Mouse (Mus musculus) kidney, adult 2 months (tissue): ENCODE results near the gene Mafg. TPM values are rescaled to one million over a fixed set of nuclear protein-coding genes. Genes with fewer than 3 reads are reported as not detected.
A peak's percentile ranks its signal among the peaks of the same experiment; 100 is the strongest.

ENCODE experiments used
- DNase-seq: peaks from one replicate; pipeline ENCODE4 v3.0.0; 2021
- H3K27ac ChIP-seq: fragments of 200-500 bp; 2 replicates; pipeline ENCODE4 v1.5.1; 2012; ENCODE audit warnings: low read depth, low read length, control low read depth, inconsistent platforms; ENCODE audit not compliant: insufficient read depth
- H3K27me3 ChIP-seq: fragments of 200-500 bp; replicated peaks from 2 replicates; pipeline ENCODE4 v1.6.1; 2012; ENCODE audit warnings: mild to moderate bottlenecking, moderate library complexity, low read length, inconsistent platforms; ENCODE audit not compliant: control insufficient read depth, insufficient read depth
- H3K36me3 ChIP-seq: fragments of 200-500 bp; 2 replicates; pipeline ENCODE4 v1.6.1; 2012; ENCODE audit warnings: mild to moderate bottlenecking, moderate library complexity, low read length, inconsistent platforms; ENCODE audit not compliant: control insufficient read depth, insufficient read depth
- H3K4me1 ChIP-seq: fragments of 200-500 bp; 2 replicates; pipeline ENCODE4 v1.6.1; 2011; ENCODE audit warnings: low read length; ENCODE audit not compliant: control insufficient read depth, insufficient read depth
- H3K4me3 ChIP-seq: fragments of 200-500 bp; 2 replicates; pipeline ENCODE4 v1.5.1; 2011; ENCODE audit warnings: mild to moderate bottlenecking, low read depth, low read length, control low read depth; ENCODE audit not compliant: insufficient read depth
- CTCF ChIP-seq: fragments of 200-500 bp; conservative IDR thresholded peaks from 2 replicates; pipeline ENCODE4 v1.5.1; 2011; ENCODE audit warnings: low read depth, mild to moderate bottlenecking, control low read depth, low read length, moderate library complexity, mixed read lengths; ENCODE audit not compliant: insufficient read depth, insufficient read length
- POLR2A ChIP-seq: fragments of 200-500 bp; IDR thresholded peaks from one replicate; pipeline ENCODE4 v1.6.1; 2011; ENCODE audit warnings: low read depth, low read length, control low read depth
- WGBS: fragments of 180-500 bp; shearing (Covaris S2); methylation state at CpG from one replicate; pipeline ENCODE4 v1.1.7; 2018; 5-methylcytosine and 5-hydroxymethylcytosine counted together
- polyA plus RNA-seq: library from polyadenylated mRNA; depleted of rRNA; stranded (reverse); fragments of >200 nt; gene quantifications from 2 replicates; pipeline ENCODE4 v1.2.3, GENCODE M21; 2012

Gene Mafg
- polyA plus RNA-seq, 1 experiment = 62.2 TPM

GRCm38 (mm10) chr11:120605667-120606066, 27.7 kb downstream of the Mafg start:
- H3K27ac ChIP-seq = no peak overlapping the region
- H3K4me1 ChIP-seq = peaks cover 5% of the 10 kb centered on the region; the same call in 1 of the 2 replicates
- no peak for TF ChIP-seq CTCF
- no peak for TF ChIP-seq POLR2A
- no peaks in the 10 kb centered on the region for H3K36me3 ChIP-seq
- H3K4me3 ChIP-seq = no peak overlapping the region
- 93% methylated on average over 7 of the region's 7 CpGs for WGBS
- H3K27me3 ChIP-seq = no peaks in the 10 kb centered on the region
- no peak for DNase-seq

- peaks cover 7% of the 10 kb centered on the region for H3K4me1 ChIP-seq
- TF ChIP-seq CTCF (no peak), POLR2A (no peak)
- DNase-seq = no peak
- H3K27me3 ChIP-seq = no peaks in the 10 kb centered on the region
- H3K36me3 ChIP-seq = no peaks in the 10 kb centered on the region
- 90% methylated on average over 2 of the region's 2 CpGs for WGBS
- H3K27ac ChIP-seq = no peak overlapping the region
- no peak overlapping the region for H3K4me3 ChIP-seq
Observed at GRCm38 (mm10) chr11:120603545-120603944, 29.9 kb downstream of the Mafg start.

GRCm38 (mm10) chr11:120600716-120601115, 32.7 kb downstream of the Mafg start:
- Histone ChIP-seq H3K4me3 (no peak overlapping the region), H3K4me1 (peaks cover 16% of the 10 kb centered on the region), H3K27me3 (no peaks in the 10 kb centered on the region), H3K36me3 (no peaks in the 10 kb centered on the region; the same call in 1 of the 2 replicates), H3K27ac (no peak overlapping the region)
- no peak for DNase-seq
- no peak for TF ChIP-seq POLR2A
- TF ChIP-seq CTCF = no peak
- 96% methylated on average over 3 of the region's 3 CpGs for WGBS

- no peak for DNase-seq
- Histone ChIP-seq H3K27ac (no peak overlapping the region), H3K4me1 (peaks cover 16% of the 10 kb centered on the region), H3K4me3 (peak overlapping the region; percentile 73), H3K27me3 (no peaks in the 10 kb centered on the region), H3K36me3 (peaks cover 4% of the 10 kb centered on the region; the same call in 1 of the 2 replicates)
- WGBS = 44% methylated on average over 17 of the region's 17 CpGs
- TF ChIP-seq POLR2A = no peak
- TF ChIP-seq CTCF = no peak
Observed at GRCm38 (mm10) chr11:120598990-120599549, 34.3 kb downstream of the Mafg start.

GRCm38 (mm10) chr11:120598283-120598989, 35.0 kb downstream of the Mafg start, which contains the start of the genes Alyref and Anapc11:
Gene Alyref, minus strand, starts transcription at chr11:120598365.
Gene Anapc11, plus strand, starts transcription at chr11:120598421.
- H3K4me3 ChIP-seq = peak within 1 kb of the TSS; percentile 73
- H3K27me3 ChIP-seq = no peaks in the 10 kb centered on the region
- no peak for TF ChIP-seq CTCF
- peak; percentile 9 for TF ChIP-seq POLR2A
- under 1% methylated on average over 88 of the region's 88 CpGs for WGBS
- peaks cover 4% of the 10 kb centered on the region; the same call in 1 of the 2 replicates for H3K36me3 ChIP-seq
- H3K4me1 ChIP-seq = peaks cover 16% of the 10 kb centered on the region
- peak; percentile 96 for DNase-seq
- H3K27ac ChIP-seq = peak within 1 kb of the TSS; percentile 69

GRCm38 (mm10) chr11:120597240-120598235, 35.9 kb downstream of the Mafg start:
- Histone ChIP-seq H3K27ac (no peak overlapping the region; the same call in 1 of the 2 replicates), H3K36me3 (peaks cover 4% of the 10 kb centered on the region; the same call in 1 of the 2 replicates), H3K4me1 (peaks cover 16% of the 10 kb centered on the region), H3K27me3 (no peaks in the 10 kb centered on the region), H3K4me3 (peak overlapping the region; percentile 55)
- TF ChIP-seq CTCF (no peak), POLR2A (no peak)
- peak; percentile 50 for DNase-seq
- WGBS = 3% methylated on average over 98 of the region's 99 CpGs
